Mouse (Mus musculus) yolk sac, embryonic 10.5 days (tissue): ENCODE results near the gene Gucy1b2.

Experiments
- DNase-seq: peaks from one replicate; pipeline ENCODE4 v3.0.0-alpha.2; 2017; ENCODE audit warnings: low spot score

The Gucy1b2 gene

GRCm38 (mm10) chr14:62443840-62444430 lies 12.2 kb downstream of the Gucy1b2 start:
- no peak for DNase-seq

DNA sequence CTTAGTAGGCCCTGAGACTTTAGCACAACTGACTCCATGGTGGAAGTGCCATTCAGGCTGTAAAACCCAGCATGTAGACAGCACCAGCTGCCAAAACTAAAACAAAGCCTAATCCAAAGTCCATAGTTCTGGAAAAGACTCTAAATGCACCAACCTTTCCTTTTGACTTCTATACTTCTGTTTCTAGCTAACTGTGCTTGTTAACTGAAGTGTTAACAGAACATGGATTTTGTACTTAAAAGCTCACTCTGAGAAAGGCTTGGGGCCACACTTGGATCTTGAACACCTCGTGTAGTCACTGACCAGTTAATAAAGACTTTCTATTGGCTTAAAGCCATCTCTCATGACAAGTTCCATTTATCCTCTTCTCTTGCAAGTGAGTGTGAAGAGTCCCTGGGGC lies 13.1 kb downstream of the Gucy1b2 start:
- no peak for DNase-seq

- DNase-seq = no peak
Observed at GRCm38 (mm10) chr14:62440036-62440435, 16.1 kb downstream of the Gucy1b2 start.

GRCm38 (mm10) chr14:62438236-62438635 lies 17.9 kb downstream of the Gucy1b2 start:
- no peak for DNase-seq

DNA sequence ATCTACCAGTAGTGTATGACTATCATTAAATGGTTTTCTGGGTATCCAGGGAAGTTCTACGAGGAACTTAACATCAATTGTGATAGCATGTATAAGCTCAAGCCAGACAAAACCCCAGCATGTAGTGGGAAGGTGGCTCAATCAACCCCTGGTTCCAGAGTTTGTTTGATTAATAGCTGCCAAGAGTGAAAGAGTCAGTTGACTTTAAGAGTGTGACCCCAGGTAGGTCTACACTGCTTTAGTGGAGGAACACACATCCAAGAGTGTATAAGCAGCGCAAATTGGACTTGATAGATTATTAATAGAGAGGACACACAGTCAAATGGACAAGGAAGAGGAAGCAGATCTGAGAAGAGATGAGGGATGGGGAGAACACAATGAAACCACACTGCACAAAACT lies 18.3 kb downstream of the Gucy1b2 start:
- no peak for DNase-seq

DNA sequence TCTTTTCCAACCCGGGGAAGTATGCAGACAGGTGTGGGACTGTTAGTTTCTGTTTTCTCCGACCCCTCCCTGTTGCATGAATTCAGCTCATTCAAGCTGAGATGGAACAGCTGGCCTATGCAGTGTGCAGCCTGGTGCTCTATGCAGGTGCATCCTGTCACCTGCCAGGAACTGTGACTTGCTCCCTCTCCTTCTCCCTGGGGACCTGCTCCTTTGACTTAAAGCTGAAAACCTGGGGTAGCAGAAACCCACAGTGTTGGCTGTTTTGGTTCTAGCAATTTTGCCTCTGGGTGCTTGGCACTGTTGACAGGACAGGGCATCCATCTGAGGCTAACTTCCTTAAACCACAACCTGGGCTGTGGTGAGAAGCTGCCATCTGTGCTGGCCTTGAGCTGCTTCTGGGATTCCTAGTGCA lies 30.8 kb downstream of the Gucy1b2 start:
- DNase-seq = no peak

DNA sequence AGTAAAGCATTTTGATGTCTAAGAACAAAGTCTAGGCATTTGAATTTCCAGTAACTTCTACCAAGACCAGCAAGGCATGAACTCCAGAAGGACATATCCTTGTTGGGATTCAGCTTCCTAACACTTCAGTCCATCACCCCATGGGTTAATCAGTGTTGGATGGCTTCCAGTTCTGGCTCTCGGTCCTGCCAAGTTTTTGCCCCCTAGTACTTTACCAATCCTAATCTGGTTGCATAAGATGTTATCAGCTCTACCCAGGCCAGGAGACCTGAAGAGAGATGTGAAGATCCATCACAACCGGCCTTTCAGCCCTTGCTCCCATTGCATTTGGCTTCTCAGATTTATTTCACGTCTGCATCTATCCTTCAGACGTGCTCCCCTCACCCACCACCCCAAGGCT lies 33.8 kb downstream of the Gucy1b2 start:
- DNase-seq = no peak

DNA sequence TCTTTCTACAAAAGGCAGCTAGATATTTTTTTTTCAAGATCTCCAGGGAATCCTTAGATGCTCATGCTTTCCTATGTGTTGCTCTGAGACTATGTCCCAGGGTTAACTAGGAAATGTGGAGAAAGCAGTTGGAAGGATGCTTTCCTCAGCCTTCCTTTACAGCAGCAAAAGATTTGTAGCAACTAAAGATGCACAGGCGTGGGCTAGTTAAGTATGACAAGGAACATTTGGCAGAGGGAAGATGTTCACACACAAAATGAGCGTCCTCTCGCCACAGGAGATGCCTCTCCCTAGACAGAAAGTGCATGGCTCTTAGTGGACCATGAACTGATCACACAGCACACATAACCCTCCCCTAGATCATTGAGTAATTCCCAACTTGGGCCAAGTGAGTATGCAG lies 38.6 kb downstream of the Gucy1b2 start:
- DNase-seq = no peak

DNA sequence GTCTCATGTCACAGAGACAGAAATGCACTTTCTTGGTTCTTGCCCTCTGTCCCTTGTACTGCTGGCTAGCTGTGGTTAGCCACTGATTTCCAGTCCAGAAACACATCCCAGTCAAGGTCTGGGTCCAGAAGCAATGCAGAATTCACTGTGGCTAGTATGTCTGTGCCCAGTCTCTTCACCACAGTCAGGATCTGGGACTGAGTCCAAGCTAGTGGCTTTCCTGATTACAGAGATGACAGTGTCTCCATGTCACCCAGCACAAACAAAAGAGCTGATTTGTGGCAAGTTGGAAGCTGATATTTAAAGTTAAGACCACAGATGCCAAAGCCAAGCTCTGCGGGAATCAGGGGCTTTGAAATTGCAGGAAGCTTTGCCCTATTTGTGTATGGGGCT lies 39.4 kb downstream of the Gucy1b2 start:
- DNase-seq = no peak

- no peak for DNase-seq
Observed at GRCm38 (mm10) chr14:62416007-62416741, 39.9 kb downstream of the Gucy1b2 start.

GRCm38 (mm10) chr14:62395346-62395745 lies 60.7 kb downstream of the Gucy1b2 start:
- DNase-seq = no peak

- DNase-seq = no peak
Observed at GRCm38 (mm10) chr14:62392754-62393153, 63.3 kb downstream of the Gucy1b2 start.

- DNase-seq = no peak
Observed at GRCm38 (mm10) chr14:62389729-62390536, 66.2 kb downstream of the Gucy1b2 start.

- DNase-seq = no peak
Observed at GRCm38 (mm10) chr14:62389064-62389728, 66.9 kb downstream of the Gucy1b2 start.

DNA sequence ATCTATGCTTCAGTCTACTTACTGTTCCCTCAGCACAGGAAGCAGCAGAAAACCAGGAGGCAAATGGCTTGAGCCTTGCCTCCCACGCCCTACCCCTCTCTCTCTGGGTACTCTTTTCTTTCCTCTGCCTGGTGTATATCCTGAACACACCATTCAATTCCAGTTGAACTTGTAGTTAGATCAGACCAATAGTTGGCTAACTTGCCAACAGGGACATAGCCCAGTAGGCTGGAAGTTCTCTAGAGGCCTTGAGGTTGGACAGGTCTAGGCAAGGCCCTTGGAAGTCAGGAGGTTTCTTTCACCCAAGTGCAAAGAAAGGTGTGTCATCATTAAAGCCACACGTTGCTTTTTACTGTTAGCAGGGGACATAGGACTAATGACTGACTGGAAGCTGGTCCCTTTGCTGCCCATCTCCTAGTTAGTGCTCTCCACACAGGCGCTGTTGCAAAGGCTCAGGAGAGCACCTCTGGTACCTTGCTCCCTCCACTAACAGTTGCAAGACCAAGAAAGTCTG lies 72.2 kb downstream of the Gucy1b2 start:
- no peak for DNase-seq

- DNase-seq = no peak
Observed at GRCm38 (mm10) chr14:62383109-62383508, 73.0 kb downstream of the Gucy1b2 start.

- no peak for DNase-seq
Observed at GRCm38 (mm10) chr14:62380606-62381005, 75.5 kb downstream of the Gucy1b2 start.

DNA sequence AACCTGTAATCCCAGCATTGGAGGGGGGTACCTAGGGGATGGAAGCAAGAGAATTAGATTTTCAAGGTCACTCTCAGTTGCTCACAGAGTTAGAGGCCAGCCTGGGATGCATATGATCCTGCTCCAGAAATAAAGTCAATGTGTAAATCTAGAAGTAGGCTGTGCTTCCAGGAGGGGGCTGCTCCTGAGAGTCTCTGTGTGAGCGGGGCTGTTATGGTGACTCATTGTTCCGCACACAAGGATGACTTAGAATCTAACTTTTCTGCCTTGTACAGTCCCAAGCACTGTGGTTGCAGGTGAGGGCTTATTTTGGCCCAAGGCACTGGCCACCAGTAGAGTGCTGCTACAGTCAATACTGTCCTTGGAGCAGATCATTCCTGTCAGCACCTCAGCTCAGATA lies 76.7 kb downstream of the Gucy1b2 start:
- DNase-seq = no peak

- DNase-seq = no peak
Observed at GRCm38 (mm10) chr14:62376115-62376514, 80.0 kb downstream of the Gucy1b2 start.

GRCm38 (mm10) chr14:62375694-62376093 lies 80.4 kb downstream of the Gucy1b2 start:
- no peak for DNase-seq

DNA sequence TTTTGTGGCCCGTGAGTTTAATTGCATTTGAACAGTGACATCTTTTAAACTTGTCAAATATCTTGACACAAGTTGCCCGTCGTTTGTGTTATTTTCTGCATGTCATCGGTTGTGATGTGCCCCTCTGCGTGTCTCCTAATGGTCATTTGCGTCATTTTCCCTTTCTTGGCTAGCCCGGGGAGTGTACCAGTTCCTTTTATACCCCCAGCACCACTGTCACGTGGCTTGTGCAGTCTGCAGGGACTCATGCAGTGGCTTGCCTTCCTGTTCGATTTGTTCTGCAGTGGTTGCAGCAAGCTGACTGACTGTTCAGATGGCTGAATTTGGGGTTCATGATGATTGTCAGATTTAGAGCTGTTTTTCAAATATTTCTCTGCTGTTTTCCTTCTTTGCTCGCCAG lies 82.1 kb downstream of the Gucy1b2 start:
- no peak for DNase-seq

- peak; percentile 9 for DNase-seq
Observed at GRCm38 (mm10) chr14:62370819-62371218, 85.3 kb downstream of the Gucy1b2 start.
